Mouse (Mus musculus) intestine, embryonic 15.5 days (tissue): Measurements from ENCODE around the gene Tex12. TPM values are rescaled to one million over a fixed set of nuclear protein-coding genes. Genes with fewer than 3 reads are reported as not detected.
A peak's percentile ranks its signal among the peaks of the same experiment; 100 is the strongest.

ENCODE experiments used
- ATAC-seq: fragments of 200-750 bp; cut with Nextera tagmentation; 2 replicates; pipeline ENCODE4 v1.8.0; 2017; ENCODE audit warnings: moderate TSS enrichment, moderate library complexity
- H3K27ac ChIP-seq: fragments of 300-500 bp; sonication (generic); 2 replicates; pipeline ENCODE4 v1.5.1; 2015; ENCODE audit warnings: mild to moderate bottlenecking, inconsistent platforms
- H3K27me3 ChIP-seq: fragments of 300-500 bp; sonication (generic); replicated peaks from 2 replicates; pipeline ENCODE4 v1.6.1; 2015; ENCODE audit warnings: inconsistent platforms
- H3K36me3 ChIP-seq: fragments of 300-500 bp; sonication (generic); 2 replicates; pipeline ENCODE4 v1.6.1; 2015; ENCODE audit warnings: inconsistent platforms
- H3K4me1 ChIP-seq: fragments of 300-500 bp; sonication (generic); replicated peaks from 2 replicates; pipeline ENCODE4 v1.6.1; 2015; ENCODE audit warnings: inconsistent platforms
- H3K4me2 ChIP-seq: fragments of 300-500 bp; sonication (generic); replicated peaks from 2 replicates; pipeline ENCODE4 v1.6.1; 2015; ENCODE audit warnings: mild to moderate bottlenecking, inconsistent platforms
- H3K4me3 ChIP-seq: fragments of 300-500 bp; sonication (generic); replicated peaks from 2 replicates; pipeline ENCODE4 v1.5.1; 2015; ENCODE audit warnings: inconsistent platforms
- H3K9ac ChIP-seq: fragments of 300-500 bp; sonication (generic); 2 replicates; pipeline ENCODE4 v1.6.1; 2015; ENCODE audit warnings: inconsistent platforms
- H3K9me3 ChIP-seq: fragments of 300-500 bp; sonication (generic); 2 replicates; pipeline ENCODE4 v1.6.1; 2016; ENCODE audit warnings: inconsistent platforms
- WGBS: fragments of 180-500 bp; shearing (Covaris S2); methylation state at CpG from one replicate; pipeline ENCODE4 v1.1.7; 2015; 5-methylcytosine and 5-hydroxymethylcytosine counted together
- polyA plus RNA-seq: library from polyadenylated mRNA; unstranded; fragments of >200 nt; fragmentation: Nextera tagmentation; extraction: Ambion mirVana; gene quantifications from 2 replicates; pipeline ENCODE4 v1.2.1, GENCODE M21; 2015

Gene Tex12
- polyA plus RNA-seq, 1 experiment from 2014 or later, result 0.16 TPM

DNA sequence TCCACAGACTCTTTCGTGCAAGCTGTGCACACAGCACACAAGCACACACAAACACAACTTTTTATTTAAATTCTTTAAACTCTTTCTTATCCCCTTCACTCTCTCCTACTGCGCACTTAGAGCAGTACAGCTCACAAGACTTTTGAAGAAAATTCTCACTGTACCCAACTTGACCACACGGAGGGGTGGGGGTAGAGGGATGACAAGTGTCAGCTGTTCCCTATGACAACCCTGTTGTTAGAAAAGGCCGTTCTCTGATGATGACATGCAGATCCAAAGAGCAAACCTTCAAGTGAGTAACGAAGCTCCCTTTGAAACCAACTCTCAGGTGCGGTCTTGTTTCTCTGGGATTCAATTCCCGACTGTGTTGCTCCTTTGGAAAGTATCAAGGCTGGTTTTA lies 33.3 kb downstream of the Tex12 start:
- peak; percentile 34 for ATAC-seq
- no peaks in the 10 kb centered on the region for H3K9me3 ChIP-seq
- peaks cover 12% of the 10 kb centered on the region for H3K4me1 ChIP-seq
- no peaks in the 10 kb centered on the region for H3K27me3 ChIP-seq
- H3K36me3 ChIP-seq, result no peaks in the 10 kb centered on the region
- 34% methylated on average over 7 of the region's 7 CpGs for WGBS
- peak overlapping the region; percentile 62 for H3K4me2 ChIP-seq
- H3K4me3 ChIP-seq, result peak overlapping the region; percentile 69
- no peak overlapping the region for H3K27ac ChIP-seq
- peak overlapping the region; percentile 69 for H3K9ac ChIP-seq

DNA sequence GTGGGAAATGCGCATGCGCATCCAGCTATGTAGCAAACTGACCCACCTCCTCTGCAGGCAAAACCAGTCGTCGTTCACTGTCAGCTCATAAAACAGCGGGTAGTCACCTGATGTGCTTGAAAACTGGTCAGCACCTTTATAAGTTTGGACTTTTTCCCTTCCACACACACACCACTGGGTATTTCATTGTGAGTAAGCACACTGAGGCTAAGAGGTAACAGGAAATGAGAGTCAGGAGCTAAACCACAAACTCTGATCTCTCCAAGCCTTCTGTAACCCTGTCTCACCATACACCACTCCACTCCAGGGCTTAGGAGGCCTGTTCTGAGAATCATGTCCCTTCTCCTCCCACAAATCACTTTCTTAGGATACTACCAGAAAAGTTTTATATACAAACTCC lies 35.5 kb downstream of the Tex12 start:
- Histone ChIP-seq H3K27me3 (no peaks in the 10 kb centered on the region), H3K9me3 (no peaks in the 10 kb centered on the region), H3K4me3 (no peak overlapping the region), H3K36me3 (no peaks in the 10 kb centered on the region), H3K27ac (no peak overlapping the region), H3K4me2 (no peak overlapping the region), H3K4me1 (peaks cover 12% of the 10 kb centered on the region), H3K9ac (no peak overlapping the region)
- 72% methylated on average over 5 of the region's 5 CpGs for WGBS
- no peak for ATAC-seq

DNA sequence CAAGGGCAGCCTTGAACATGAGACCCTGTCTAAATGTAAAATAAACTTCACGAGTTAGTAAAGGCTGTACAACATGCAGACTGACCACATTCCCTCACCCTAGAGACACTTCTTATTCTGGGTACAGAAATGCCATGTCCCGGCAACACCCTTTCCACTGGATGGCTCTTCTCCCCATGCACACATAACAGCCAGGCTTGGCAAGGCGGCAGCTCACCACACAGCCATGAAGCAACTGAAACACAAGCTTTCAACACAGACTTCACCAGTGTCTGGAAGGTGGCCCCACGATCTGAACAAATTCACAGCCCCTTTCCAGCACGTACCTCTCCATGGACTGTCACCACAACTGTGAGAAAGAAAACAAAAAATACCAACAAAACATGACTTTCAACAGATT lies 36.2 kb downstream of the Tex12 start:
- ATAC-seq, result no peak
- WGBS, result 86% methylated on average over 5 of the region's 5 CpGs

DNA sequence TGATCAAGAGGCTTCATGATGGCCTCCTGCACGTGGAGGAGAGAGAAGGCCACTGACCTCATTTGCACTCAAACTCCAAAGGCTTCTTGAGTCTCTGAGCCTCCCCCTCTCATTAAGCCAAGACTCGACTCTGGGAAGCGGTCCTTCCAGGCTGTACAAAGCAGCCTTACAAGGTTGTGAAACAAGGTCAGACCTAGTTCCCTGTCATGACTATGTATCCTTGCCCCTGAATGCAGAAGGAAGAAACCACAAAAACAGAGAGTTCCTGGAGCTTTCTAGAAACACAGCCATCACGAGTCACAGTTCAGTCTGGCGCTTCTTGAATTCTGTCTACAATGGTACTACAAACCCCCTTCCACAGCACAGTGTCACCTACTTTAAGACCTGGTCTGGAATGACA lies 38.6 kb downstream of the Tex12 start:
- H3K9me3 ChIP-seq, result no peaks in the 10 kb centered on the region
- no peak for ATAC-seq
- H3K27ac ChIP-seq, result no peak overlapping the region
- peaks cover 9% of the 10 kb centered on the region for H3K4me1 ChIP-seq
- no peak overlapping the region for H3K4me3 ChIP-seq
- no peak overlapping the region for H3K9ac ChIP-seq
- 76% methylated on average over 5 of the region's 5 CpGs for WGBS
- no peaks in the 10 kb centered on the region for H3K27me3 ChIP-seq
- no peaks in the 10 kb centered on the region for H3K36me3 ChIP-seq
- H3K4me2 ChIP-seq, result no peak overlapping the region

More for the DNA sequence above, 36.2 kb downstream of the Tex12 start:
- Histone ChIP-seq H3K27me3 (no peaks in the 10 kb centered on the region), H3K4me1 (peaks cover 12% of the 10 kb centered on the region), H3K4me3 (no peak overlapping the region), H3K36me3 (no peaks in the 10 kb centered on the region), H3K9me3 (no peaks in the 10 kb centered on the region), H3K9ac (no peak overlapping the region), H3K4me2 (no peak overlapping the region), H3K27ac (no peak overlapping the region)

DNA sequence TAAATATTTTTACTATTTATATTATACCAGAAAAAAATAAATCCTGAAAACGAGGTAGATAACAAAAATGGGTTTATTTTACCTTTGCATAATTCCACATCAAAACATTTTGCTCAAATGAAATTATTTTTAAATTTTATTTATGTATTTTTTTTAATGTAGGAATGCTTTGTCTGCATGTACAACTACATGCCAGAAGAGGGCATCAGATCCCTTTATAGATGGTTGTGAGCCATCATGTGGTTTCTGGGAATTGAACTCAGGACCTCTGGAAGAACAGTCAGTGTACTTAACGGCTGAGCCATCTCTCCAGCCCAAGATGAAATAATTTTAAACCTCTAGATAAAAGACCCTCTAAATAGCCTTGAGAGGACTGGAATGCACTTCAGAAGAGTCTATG lies 39.6 kb downstream of the Tex12 start:
- Histone ChIP-seq H3K9ac (no peak overlapping the region), H3K4me2 (no peak overlapping the region), H3K36me3 (no peaks in the 10 kb centered on the region), H3K4me1 (0 out of 2 replicates have a peak, but pooled peaks cover under 1% of the 10 kb centered on the region), H3K27ac (no peak overlapping the region), H3K9me3 (no peaks in the 10 kb centered on the region), H3K4me3 (no peak overlapping the region), H3K27me3 (no peaks in the 10 kb centered on the region)
- 61% methylated on average over 2 of the region's 2 CpGs for WGBS
- ATAC-seq, result no peak

DNA sequence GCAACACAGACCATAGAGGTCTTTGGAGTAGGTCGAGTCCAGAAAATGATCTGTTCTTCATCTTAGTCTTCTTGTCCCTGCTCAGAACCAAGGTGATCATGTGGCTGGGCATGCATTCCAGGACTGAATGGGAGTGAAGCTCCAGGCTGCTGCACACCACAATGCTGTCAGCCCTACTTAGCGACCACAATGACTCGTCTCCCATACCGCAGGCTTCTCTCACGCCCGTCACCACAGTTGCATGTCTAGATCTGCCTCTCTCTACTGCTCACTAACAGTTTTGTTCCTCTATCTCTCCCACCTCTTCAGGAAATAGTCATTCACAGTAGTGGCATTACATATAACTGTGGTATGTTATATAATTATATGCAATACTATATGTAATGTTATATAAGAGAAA lies 40.4 kb downstream of the Tex12 start:
- Histone ChIP-seq H3K9ac (no peak overlapping the region), H3K9me3 (no peaks in the 10 kb centered on the region), H3K4me2 (no peak overlapping the region), H3K4me1 (no peaks in the 10 kb centered on the region), H3K27ac (no peak overlapping the region), H3K27me3 (no peaks in the 10 kb centered on the region), H3K36me3 (no peaks in the 10 kb centered on the region), H3K4me3 (no peak overlapping the region)
- no peak for ATAC-seq
- 85% methylated on average over 6 of the region's 6 CpGs for WGBS

DNA sequence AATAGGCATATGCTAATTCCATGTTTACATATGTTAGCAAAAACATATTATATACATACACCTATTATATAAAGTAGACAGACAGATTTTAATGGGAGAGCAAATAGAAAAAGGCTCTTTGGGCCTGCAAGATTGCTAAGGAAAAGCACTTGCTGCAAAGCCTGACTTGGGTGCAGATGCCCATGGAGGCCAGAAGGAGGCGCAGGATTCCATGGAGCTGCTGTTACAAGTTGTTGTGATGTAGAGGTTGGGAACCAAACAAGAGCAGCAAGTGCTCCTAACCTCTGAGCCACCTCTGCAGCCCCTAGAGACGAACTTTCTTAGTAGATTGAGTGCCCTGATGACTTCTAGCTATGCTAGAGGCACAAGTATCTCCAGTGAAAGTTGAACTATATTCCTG lies 42.3 kb downstream of the Tex12 start:
- Histone ChIP-seq H3K36me3 (no peaks in the 10 kb centered on the region), H3K27ac (no peak overlapping the region), H3K4me2 (no peak overlapping the region), H3K9me3 (no peaks in the 10 kb centered on the region), H3K9ac (no peak overlapping the region), H3K27me3 (no peaks in the 10 kb centered on the region), H3K4me3 (no peak overlapping the region), H3K4me1 (no peaks in the 10 kb centered on the region)
- 13% methylated on average over 2 of the region's 2 CpGs for WGBS
- ATAC-seq, result no peak

DNA sequence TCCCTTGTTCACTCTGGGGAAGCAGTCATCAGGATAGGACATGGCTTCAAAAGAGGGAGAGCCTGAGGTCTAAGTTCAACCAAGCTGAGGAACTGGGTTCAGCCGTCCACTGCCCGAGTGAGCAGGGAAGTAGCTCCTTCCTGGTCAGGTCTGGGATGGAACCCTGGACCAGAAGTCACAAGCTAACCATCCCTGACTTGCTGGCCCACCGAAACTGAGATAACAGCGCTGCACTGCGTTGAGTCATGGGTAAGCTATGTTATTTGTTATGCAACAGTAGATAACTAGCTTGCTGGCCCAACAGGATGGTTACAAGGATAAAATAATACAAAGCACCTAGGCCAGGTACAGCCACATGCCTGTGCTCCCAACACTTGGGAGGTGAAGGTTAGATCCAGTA lies 45.7 kb downstream of the Tex12 start:
- Histone ChIP-seq H3K36me3 (no peaks in the 10 kb centered on the region), H3K4me1 (no peaks in the 10 kb centered on the region), H3K27me3 (no peaks in the 10 kb centered on the region), H3K9me3 (no peaks in the 10 kb centered on the region), H3K4me3 (no peak overlapping the region), H3K27ac (no peak overlapping the region), H3K4me2 (no peak overlapping the region), H3K9ac (no peak overlapping the region)
- ATAC-seq, result peak; percentile 84
- WGBS, result 70% methylated on average over 5 of the region's 5 CpGs

DNA sequence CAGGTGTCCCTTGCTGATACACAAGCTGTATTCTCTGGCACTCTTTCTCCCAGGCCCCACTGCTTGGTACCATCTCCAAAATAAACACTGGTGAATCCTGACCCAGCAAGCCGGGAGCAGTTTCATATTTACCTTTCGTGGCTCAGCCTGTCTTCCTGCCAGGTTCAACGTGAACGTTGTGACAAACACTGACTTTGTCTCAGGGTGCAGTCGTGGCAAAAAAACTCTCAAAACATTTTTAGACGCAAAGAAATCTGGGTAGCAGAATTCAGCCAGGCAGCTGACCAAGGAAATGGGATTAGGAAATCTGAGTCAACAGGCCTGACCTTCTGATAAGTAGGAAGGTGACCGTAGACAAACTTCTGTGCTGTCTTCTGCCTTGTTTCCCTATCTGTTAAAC lies 53.6 kb downstream of the Tex12 start:
- no peak overlapping the region for H3K4me2 ChIP-seq
- no peaks in the 10 kb centered on the region for H3K9me3 ChIP-seq
- H3K27ac ChIP-seq, result no peak overlapping the region
- no peak for ATAC-seq
- H3K36me3 ChIP-seq, result no peaks in the 10 kb centered on the region
- no peaks in the 10 kb centered on the region for H3K27me3 ChIP-seq
- 41% methylated on average over 7 of the region's 7 CpGs for WGBS
- H3K4me1 ChIP-seq, result peaks cover 8% of the 10 kb centered on the region
- H3K9ac ChIP-seq, result no peak overlapping the region
- H3K4me3 ChIP-seq, result no peak overlapping the region

Other genes with a start within 250 kb of the Tex12 start
- gene Rpl10-ps3, start 216.4 kb downstream of the Tex12 start, polyA plus RNA-seq, result 292 and 375 TPM in 2 replicates
- gene Plet1, start 66.8 kb downstream of the Tex12 start, polyA plus RNA-seq, result 1.7 and 2.0 TPM in 2 replicates
- gene Pts, start 32.6 kb downstream of the Tex12 start, polyA plus RNA-seq, result 93.9 and 94.1 TPM in 2 replicates
- gene Il18, start 6.5 kb downstream of the Tex12 start, polyA plus RNA-seq, result 17.6 and 18.8 TPM in 2 replicates
- 3.4 and 4.4 TPM in 2 replicates for gene Bco2, start 6.1 kb downstream of the Tex12 start, polyA plus RNA-seq
- gene Sdhd, start 42.5 kb upstream of the Tex12 start, polyA plus RNA-seq, result 544 and 560 TPM in 2 replicates
- gene Timm8b, start 42.6 kb upstream of the Tex12 start, polyA plus RNA-seq, result 314 TPM in 2 replicates
- gene Pih1d2, start 56.0 kb upstream of the Tex12 start, polyA plus RNA-seq, result 2.1 and 2.9 TPM in 2 replicates
- 17.5 and 20.4 TPM in 2 replicates for gene Nkapd1, start 56.1 kb upstream of the Tex12 start, polyA plus RNA-seq
- gene Dlat, start 98.5 kb upstream of the Tex12 start, polyA plus RNA-seq, result 58.7 and 63.5 TPM in 2 replicates
- gene Dixdc1, start 178.2 kb upstream of the Tex12 start, polyA plus RNA-seq, result 6.1 and 6.8 TPM in 2 replicates
- 15.9 and 18.7 TPM in 2 replicates for gene 2310030G06Rik, start 185.2 kb upstream of the Tex12 start, polyA plus RNA-seq
- 51.7 and 62.6 TPM in 2 replicates for gene Cryab, start 190.0 kb upstream of the Tex12 start, polyA plus RNA-seq
- gene Hspb2, start 191.0 kb upstream of the Tex12 start, polyA plus RNA-seq, result 5.3 and 5.4 TPM in 2 replicates
- gene Fdxacb1, start 206.9 kb upstream of the Tex12 start, polyA plus RNA-seq, result 11.0 and 11.6 TPM in 2 replicates
- gene Alg9, start 213.7 kb upstream of the Tex12 start, polyA plus RNA-seq, result 40.8 and 42.8 TPM in 2 replicates
- 26.1 and 30.6 TPM in 2 replicates for gene 1110032A03Rik, start 214.2 kb upstream of the Tex12 start, polyA plus RNA-seq